Mouse (Mus musculus): ENCODE data around the gene Gnas. TPM values are rescaled to one million over a fixed set of nuclear protein-coding genes. Genes with fewer than 3 reads are reported as not detected.
A peak's percentile ranks its signal among the peaks of the same experiment; 100 is the strongest.

Gnas gene
- total RNA-seq (2021): 1,000 to 10,000 TPM; 1,915 to 1,929 TPM
- long read RNA-seq, transcript Gnas-207 (11 exons, 1,789 nt): minor isoform, 32 of 1,477 reads
- long read RNA-seq, transcript Gnas-206 (11 exons, 1,695 nt): minor isoform, 10 of 1,477 reads
- long read RNA-seq, transcript Gnas-221 (13 exons, 1,427 nt): minor isoform, 33 of 1,477 reads
- long read RNA-seq, transcript Gnas-208 (12 exons, 1,716 nt): major isoform, 1,313 of 1,477 reads
- long read RNA-seq, partial matches to known transcripts: 54 of 1,477 reads
- long read RNA-seq, other reads (novel, unspliced or antisense): 26 of 1,477 reads

DNA sequence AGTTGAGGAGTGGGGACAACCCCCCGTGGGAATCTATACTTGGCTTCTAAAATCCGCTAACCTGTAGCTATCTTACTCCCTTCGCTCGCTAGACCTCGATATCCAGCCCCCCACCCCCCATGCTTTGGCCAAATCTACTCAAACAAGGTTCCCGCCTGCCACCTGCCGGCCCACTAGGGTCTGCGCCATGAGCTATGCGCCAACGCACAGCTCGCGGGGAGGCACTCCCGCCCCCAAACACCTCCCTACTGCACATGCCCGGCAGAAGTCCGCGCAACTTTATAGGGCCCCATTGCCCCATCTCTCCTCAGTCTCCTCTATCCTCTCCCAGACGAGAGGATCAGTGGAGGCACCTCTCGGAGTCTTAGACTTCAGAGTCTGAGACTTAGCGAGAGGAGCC lies at the start of gene Gnas:
TSS of gene Gnas (plus strand) at position 310 of the 400 bp plus-strand sequence.
- DNase-seq (ENCODE audit: low spot score in 2 of 2): peak in 1 of 2 experiments; percentile 44

GRCm38 (mm10) chr2:174242431-174242830 lies 41.7 kb upstream of the Gnas start:
- DNase-seq (ENCODE audit: low spot score in 2 of 2): no peak

DNA sequence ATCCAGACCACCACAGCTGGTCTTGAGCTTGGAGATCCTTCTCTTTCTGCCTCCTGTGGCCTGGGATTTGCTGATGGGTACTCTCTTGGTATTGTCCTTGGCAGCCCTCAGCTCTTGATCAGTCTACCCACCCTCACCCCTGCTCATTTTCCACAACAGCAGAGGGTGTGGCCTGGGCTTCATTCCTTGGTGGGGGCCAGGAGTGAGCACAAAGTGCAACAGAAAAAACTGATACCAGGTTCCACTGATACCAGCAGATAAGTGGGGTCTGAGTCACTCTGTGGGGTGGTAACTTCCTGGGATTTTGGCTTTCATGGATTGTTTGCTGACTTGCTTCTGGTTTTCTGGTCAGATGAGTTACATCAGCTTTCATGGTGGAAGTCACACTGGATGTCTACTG lies 32.2 kb upstream of the Gnas start:
- no peak for DNase-seq (ENCODE audit: low spot score in 2 of 2)

GRCm38 (mm10) chr2:174257312-174257711 lies 26.8 kb upstream of the Gnas start:
- no peak for DNase-seq (ENCODE audit: low spot score in 2 of 2)

- no peak for DNase-seq (ENCODE audit: low spot score in 2 of 2)
These were observed 24.1 kb upstream of the Gnas start for GRCm38 (mm10) chr2:174260004-174260403.

DNA sequence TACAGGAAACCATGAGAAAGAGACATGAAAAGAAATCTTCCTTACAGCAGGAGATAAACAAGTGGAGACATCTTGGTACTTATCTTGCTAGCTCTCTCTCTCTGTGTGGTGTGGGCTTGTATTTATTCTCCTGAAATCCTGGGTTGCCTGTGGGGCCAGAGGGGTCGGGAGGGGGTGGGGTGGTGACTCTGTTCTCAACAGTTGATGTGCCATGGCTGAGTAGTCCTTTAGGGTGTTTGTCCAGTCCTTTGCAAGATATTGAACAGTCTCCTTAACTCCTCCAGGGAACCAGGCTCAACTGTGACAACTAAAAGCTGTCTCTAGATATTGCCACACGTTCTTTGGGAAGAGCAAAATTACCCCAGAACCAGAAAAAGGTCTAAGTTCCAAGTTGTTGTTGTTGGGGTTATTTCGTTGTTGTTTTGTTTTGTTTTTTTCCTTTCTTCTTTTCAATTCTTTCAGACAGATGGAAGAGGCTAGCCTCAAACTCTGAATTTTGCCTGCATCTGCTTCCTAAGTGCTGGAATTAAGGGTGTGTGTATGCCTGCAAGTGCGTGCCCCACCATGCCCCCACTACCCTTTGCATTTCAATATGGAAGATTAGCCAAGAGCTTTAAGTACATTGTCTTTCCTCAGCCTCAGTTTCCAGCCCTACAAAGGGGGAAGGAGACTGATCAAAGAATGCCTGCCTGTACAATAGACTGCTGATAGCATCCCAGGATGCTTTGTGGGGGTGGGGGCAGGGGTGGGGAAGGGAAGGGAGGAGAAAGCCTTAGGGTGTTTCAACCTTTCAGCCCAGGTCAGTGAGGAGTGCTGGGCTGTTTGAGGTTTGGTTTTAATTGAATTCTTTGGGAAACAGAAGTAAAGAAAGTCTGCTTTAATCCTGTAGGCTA lies 23.0 kb upstream of the Gnas start:
- DNase-seq (ENCODE audit: low spot score in 2 of 2): no peak

DNA sequence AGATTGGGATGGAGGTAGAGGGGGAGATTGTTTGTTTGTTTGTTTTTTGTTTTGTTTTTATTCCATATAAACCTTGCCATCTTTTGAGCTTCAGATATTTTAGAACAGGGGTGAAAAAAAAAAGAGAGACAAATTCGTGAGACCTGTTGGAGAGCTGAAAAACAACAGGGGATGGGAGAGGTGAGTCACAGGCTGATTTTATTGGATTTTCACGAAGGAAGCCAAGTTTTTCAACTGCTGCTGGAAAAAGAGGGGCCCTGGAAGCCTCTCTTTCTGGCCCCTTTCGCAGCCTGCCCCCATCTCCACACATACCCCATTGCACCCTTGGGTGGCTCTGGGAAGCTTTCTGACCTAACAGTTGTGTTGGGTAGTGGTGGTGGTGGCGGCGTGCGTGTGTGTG lies 22.3 kb upstream of the Gnas start:
- DNase-seq (ENCODE audit: low spot score in 2 of 2): no peak

DNA sequence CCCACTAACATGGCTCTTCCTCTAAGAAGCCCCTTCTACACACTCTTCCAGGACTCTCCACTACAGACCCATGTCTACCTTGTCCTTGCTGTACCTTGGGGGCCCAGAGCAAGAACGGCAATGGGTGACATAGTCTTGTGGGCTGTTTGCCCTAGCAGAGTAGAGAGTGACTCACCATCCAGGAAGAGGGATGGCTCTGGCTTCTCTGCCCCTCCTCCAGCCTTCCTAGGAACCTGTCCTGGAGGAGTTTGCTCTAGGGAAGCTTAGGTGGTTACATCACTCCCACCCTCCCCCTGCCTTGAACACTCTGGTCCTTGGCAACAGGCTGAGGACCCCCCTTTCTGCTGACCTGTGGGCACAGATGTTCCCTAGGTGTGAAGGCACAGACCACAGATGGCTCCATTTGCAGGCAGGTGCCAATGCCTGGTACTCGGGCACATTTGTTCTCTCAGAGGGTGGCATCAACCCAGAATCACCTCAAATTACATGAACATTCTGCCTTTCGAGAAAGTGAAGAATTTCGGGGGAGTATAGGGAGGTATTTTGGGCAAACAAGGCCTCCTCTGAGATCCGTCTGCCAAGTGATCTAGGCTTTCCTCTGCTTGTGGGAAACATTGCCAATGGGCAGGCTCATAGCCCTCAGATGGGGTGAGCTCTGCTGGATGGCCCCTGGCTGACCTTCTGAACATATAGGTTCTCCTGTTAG lies 20.9 kb upstream of the Gnas start:
- no peak for DNase-seq (ENCODE audit: low spot score in 2 of 2)

DNA sequence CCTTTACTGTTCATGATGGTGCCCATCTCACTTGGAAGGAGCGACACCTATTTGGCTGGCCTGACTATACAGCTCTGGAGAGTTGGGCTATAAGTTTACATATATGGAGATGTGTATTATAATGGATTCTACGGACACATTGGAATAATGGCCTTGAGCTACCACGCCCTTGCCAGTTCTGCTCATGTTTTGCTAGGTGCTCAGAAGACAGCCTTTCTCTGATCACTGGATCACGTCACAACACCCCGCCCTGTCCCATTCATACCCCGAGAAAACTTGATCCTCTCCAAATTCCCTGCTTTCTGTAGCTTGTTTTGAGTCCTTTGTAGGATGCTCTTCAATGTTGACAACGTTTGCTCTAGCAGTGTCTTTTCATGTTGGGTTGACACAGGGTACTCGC lies 19.9 kb upstream of the Gnas start:
- no peak for DNase-seq (ENCODE audit: low spot score in 2 of 2)

DNA sequence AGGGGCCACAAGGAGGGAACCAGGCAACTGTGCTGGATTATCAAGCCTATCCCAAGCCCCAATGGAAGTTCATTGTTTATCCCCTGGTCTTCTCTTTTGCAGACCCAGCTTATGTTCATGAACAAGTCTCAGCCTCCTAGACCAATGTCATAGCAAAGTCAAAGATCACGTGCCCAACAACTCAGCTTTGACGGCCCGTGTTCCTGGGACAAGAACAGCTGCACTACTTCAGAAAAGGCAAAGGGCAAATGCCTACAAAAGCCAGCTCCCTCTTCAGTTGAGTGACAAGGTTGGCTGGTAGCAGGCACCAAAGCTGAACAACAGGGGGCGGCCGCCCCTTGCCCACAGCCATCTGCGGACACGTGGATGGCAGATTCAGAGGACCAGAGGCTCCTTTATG lies 13.7 kb upstream of the Gnas start:
- no peak for DNase-seq (ENCODE audit: low spot score in 2 of 2)

DNA sequence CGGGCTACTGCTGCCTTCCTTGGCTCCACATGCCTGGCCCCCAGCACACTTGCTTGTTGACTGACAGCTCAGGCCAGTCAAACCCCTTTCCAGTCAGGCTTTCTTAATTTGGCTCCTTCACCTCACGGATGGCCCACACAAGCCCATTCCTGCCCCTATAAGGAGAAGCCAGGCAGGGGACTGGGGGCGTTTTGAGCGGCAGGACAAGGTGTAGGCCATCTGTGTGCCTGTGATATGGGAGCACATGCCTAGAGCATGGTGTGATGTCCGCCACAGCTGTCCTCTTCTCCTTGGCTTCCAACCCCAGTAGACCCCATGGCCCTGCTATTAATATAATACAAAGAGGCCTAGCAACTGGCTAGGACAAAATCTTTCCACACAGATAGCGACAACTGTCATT lies 12.7 kb upstream of the Gnas start:
- DNase-seq (ENCODE audit: low spot score in 2 of 2): no peak

GRCm38 (mm10) chr2:174273131-174273530 lies 11.0 kb upstream of the Gnas start:
- no peak for DNase-seq (ENCODE audit: low spot score in 2 of 2)

DNA sequence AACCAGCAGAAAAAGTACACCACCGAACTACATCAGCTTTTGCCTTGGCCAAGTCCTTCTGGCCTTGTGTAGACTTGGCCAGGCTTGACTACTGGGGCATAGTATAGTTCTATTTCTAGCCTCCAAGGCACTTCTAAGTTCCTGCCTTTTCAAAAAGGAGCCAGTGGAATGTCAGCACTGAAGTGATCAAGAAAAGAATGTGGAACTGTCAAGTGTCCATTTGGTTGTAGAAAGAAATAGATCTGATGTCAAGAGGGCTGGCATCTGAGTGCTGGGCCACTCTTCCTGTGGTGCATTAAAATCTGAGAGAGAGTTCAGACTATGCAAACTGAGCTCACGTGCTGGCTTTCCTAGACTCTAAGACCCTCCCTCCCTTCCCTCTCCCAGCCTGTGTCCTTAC lies 10.2 kb upstream of the Gnas start:
- DNase-seq (ENCODE audit: low spot score in 2 of 2): no peak

DNA sequence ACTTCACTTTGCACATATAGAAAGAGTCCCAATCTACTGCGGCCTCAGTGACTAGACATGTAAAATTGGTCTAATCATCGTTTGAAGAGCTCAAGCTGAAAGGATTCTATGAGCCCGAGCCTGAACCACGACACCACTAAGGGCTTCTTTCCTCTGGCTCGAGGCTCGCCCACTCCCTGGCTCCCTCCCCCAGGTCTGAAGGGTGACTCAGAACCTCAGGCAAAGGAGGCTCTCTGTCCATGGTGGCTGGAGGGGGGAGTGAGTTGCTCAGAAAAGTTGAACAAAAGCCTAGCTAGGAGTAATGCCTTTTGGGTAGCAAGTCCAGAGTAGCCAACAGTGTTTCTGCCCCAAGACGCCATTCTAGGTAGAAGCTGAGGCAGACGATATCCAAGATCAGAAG lies 4.3 kb upstream of the Gnas start:
- DNase-seq (ENCODE audit: low spot score in 2 of 2): no peak

DNA sequence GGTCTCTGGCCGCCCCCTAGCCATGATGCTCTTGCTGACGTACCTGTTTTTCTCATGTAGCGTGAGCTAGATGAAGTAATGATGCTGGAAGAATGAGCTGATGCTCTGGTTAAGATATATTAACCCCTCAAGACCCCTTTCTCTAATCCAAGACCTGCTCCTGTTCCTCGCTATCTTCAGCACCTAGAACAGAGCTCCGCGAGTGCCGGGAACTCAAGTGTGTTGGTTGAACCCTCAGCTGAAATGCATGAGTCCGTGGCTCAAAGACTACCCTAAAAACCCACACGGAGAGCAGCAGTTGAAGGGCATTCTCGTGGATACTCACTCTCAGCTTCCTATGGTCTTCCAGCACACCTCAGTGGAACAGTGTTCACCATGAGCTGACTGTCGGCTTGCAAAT lies 779 bp upstream of the Gnas start:
- no peak for DNase-seq (ENCODE audit: low spot score in 2 of 2)

DNA sequence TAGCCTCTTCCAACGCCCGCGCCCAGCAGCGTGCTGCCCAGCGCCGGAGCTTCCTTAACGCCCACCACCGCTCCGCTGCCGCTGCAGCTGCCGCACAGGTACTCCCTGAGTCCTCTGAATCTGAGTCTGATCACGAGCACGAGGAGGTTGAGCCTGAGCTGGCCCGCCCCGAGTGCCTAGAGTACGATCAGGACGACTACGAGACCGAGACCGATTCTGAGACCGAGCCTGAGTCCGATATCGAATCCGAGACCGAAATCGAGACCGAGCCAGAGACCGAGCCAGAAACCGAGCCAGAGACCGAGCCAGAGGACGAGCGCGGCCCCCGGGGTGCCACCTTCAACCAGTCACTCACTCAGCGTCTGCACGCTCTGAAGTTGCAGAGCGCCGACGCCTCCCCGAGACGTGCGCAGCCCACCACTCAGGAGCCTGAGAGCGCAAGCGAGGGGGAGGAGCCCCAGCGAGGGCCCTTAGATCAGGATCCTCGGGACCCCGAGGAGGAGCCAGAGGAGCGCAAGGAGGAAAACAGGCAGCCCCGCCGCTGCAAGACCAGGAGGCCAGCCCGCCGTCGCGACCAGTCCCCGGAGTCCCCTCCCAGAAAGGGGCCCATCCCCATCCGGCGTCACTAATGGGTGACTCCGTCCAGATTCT lies 812 bp downstream of the Gnas start:
- no peak for DNase-seq (ENCODE audit: low spot score in 2 of 2)

DNA sequence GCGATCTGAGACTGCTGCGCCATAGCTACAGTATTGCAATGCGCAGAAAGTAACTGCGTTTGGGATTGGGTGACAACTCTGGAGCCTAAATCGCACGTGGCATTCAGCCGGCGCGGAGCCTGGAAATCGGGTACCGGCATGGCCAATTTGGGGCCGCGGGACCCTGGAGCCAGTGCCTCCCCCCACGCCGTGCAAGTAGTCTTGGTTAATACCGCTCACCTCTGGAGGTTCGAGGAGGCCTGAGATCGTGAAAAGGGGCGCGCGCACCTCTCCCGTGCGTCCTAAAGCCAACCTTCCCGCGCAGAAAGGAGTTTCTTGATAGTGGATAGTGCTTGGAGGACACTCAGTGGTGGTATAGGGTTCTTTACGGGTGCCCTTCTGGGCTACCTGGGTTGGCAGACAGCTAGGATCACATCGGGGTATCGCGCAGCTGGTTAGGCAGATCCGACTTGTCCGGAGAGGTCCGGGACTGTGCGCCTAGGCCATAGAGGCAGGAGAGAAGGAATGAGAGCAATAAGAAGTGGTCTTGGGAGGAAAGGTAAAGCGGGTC lies 1.9 kb downstream of the Gnas start:
- DNase-seq (ENCODE audit: low spot score in 2 of 2): no peak

- DNase-seq (ENCODE audit: low spot score in 2 of 2): no peak
These were observed 3.8 kb downstream of the Gnas start for GRCm38 (mm10) chr2:174287921-174288320.

GRCm38 (mm10) chr2:174288673-174289430 lies 4.7 kb downstream of the Gnas start:
- DNase-seq (ENCODE audit: low spot score in 2 of 2): no peak

DNA sequence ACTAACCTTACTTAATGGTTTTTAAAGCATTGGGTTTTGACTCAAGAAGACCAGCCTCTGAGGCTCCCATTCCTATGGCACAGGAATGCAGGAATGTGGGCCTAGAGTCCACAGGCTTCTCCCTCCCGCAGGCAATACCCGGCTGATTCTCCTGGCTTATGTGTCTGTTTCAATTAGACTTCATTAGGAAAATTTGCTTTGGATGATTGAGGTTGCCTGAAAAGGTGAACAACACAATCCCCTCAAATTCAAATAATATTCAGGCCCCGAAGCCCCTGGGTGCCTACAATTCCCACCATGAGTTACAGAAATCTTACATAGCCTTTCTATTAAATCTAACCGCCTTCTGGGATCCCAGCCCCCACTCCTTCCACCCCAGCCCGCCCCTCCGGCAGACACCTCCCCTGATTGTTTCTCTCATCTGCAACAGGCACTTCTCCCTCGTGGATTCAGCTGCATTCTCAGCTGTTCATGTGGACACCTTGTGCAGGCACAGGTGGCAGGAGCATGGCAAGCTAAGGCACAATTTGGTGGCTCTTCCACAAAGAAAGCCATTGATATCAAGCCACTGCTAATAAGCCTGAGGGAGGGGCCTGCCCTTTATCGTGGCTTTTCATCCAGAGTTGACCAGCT lies 7.0 kb downstream of the Gnas start:
- no peak for DNase-seq (ENCODE audit: low spot score in 2 of 2)

All from layer of hippocampus, adult 18-20 months (tissue).